ENCODE assay signal across 9 mouse cellular contexts in the genomic region with DNA sequence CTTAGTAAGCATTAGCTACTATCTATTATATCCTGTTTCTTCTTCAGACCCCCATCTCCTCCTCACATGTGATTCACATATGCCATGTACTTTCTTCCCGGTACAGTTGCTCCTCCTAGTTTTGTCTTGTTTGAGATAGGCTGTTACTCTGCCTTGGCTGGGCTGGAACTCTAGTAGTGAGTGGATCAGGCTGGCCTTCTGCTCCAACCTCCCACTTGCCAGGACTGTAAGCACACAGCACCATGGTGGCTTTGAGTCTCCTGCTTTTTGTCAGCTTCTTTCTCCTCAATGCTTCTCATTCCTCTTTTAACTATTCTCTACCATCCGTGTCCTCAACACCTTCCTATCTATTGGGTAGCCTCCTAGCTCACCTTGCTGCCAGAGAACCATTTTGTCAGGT. TPM values are rescaled to one million over a fixed set of nuclear protein-coding genes. Genes with fewer than 3 reads are reported as not detected.
DNase-seq lines count a peak whose midpoint lies in the region; ATAC-seq and TF ChIP-seq lines count a peak whose summit lies in the region.
"Had no signal": no experiment of that assay in that cellular context is flagged by ENCODE, and none has a peak within 500 bp of the region (broad histone marks: within the 10 kb centered on the region; RNA-seq: fewer than 3 reads in every experiment).

No protein-coding gene starts in this region.

- intact Hi-C loops in left cerebral cortex, adult 2 months (cut with DNase I): no loop called here

- peak overlapping the region; percentile 98 for H3K27ac ChIP-seq in left cerebral cortex, adult 2 months
- peak overlapping the region; percentile 99 for H3K27ac ChIP-seq in forebrain, embryonic 10.5 days
- peak overlapping the region; percentile 100 for H3K27ac ChIP-seq in intestine, embryonic 14.5 days (ENCODE audit: low read depth)
- peak overlapping the region; percentile 99 for H3K27ac ChIP-seq in midbrain, postnatal 0 days (ENCODE audit: low read depth, low read length)

- H3K4me3 ChIP-seq in left cerebral cortex, adult 2 months: no peak overlapping the region
- H3K4me3 ChIP-seq in forebrain, embryonic 10.5 days: peak overlapping the region; percentile 79; the same call in 1 of the 2 replicates
- no peak overlapping the region for H3K4me3 ChIP-seq in intestine, embryonic 14.5 days (ENCODE audit: low read depth, low read length)
- H3K4me3 ChIP-seq in midbrain, postnatal 0 days (ENCODE audit: low read depth, low read length): no peak overlapping the region

- H3K27me3 ChIP-seq in forebrain, embryonic 10.5 days (ENCODE audit: poor library complexity, severe bottlenecking): no peaks in the 10 kb centered on the region
- no peaks in the 10 kb centered on the region for H3K27me3 ChIP-seq in intestine, embryonic 14.5 days (replicated peaks; ENCODE audit: control insufficient read depth, insufficient read depth, low read length)
- no peaks in the 10 kb centered on the region for H3K27me3 ChIP-seq in midbrain, postnatal 0 days (ENCODE audit: insufficient read depth, low read length)

- no peak for TF ChIP-seq CTCF in left cerebral cortex, adult 2 months (IDR thresholded peaks at IDR 0.05)
- no peak for TF ChIP-seq CTCF in midbrain, postnatal 0 days (IDR thresholded peaks at IDR 0.05)

- H3K36me3 ChIP-seq in forebrain, embryonic 10.5 days (replicated peaks): peaks cover 11% of the 10 kb centered on the region
- H3K36me3 ChIP-seq in intestine, embryonic 14.5 days (ENCODE audit: control insufficient read depth, insufficient read depth, low read length): no peaks in the 10 kb centered on the region
- H3K36me3 ChIP-seq in midbrain, postnatal 0 days (ENCODE audit: insufficient read depth, low read length): no peaks in the 10 kb centered on the region

- H3K4me2 ChIP-seq in intestine, embryonic 14.5 days (ENCODE audit: low read length): peak overlapping the region; percentile 82
- H3K4me2 ChIP-seq in midbrain, postnatal 0 days (ENCODE audit: low read depth, low read length, poor library complexity, severe bottlenecking): peak overlapping the region; percentile 58

- H3K9me3 ChIP-seq in forebrain, embryonic 10.5 days: no peaks in the 10 kb centered on the region
- H3K9me3 ChIP-seq in intestine, embryonic 14.5 days (ENCODE audit: control insufficient read depth, low read length): no peaks in the 10 kb centered on the region
- H3K9me3 ChIP-seq in midbrain, postnatal 0 days (ENCODE audit: low read length): no peaks in the 10 kb centered on the region

- no peak overlapping the region for H3K9ac ChIP-seq in intestine, embryonic 14.5 days (ENCODE audit: low read length)
- no peak overlapping the region for H3K9ac ChIP-seq in midbrain, postnatal 0 days (replicated peaks; ENCODE audit: low read length, poor library complexity, severe bottlenecking)

- no peak for DNase-seq in left cerebral cortex, adult 2 months (ENCODE audit: extremely low spot score in 1 of 2, low spot score in 2 of 2)
- DNase-seq in left cerebral cortex, adult 9 months (ENCODE audit: low spot score in 2 of 2): no peak
- no peak for DNase-seq in forebrain, embryonic 10.5 days (ENCODE audit: extremely low spot score, low spot score)
- DNase-seq in intestine, embryonic 14.5 days (ENCODE audit: low spot score): no peak
- DNase-seq in midbrain, postnatal 0 days (ENCODE audit: low spot score): no peak
- no peak for DNase-seq in retina, embryonic 14.5 days (ENCODE audit: low spot score)
- no peak for DNase-seq in urinary bladder, adult 2 months (ENCODE audit: low spot score)
- no peak for DNase-seq in frontal cortex, postnatal 25 days (ENCODE audit: low spot score in 2 of 2)
- DNase-seq: right cerebral cortex, postnatal 4 days had no signal

- H3K4me1 ChIP-seq in forebrain, embryonic 10.5 days: peaks cover 54% of the 10 kb centered on the region
- peaks cover 23% of the 10 kb centered on the region for H3K4me1 ChIP-seq in intestine, embryonic 14.5 days (replicated peaks; ENCODE audit: control insufficient read depth, insufficient read depth, low read length)
- H3K4me1 ChIP-seq in midbrain, postnatal 0 days (ENCODE audit: insufficient read depth, low read length): peaks cover 12% of the 10 kb centered on the region; the same call in 1 of the 2 replicates

- WGBS in forebrain, embryonic 10.5 days: 70% methylated on average over 2 of the region's 2 CpGs
- WGBS in intestine, embryonic 14.5 days: 59% methylated on average over 2 of the region's 2 CpGs
- WGBS in midbrain, postnatal 0 days: 64% methylated on average over 2 of the region's 2 CpGs

- ATAC-seq in intestine, embryonic 14.5 days (replicated peaks; ENCODE audit: low FRiP score, low TSS enrichment, low read depth): no peak
- ATAC-seq in midbrain, postnatal 0 days (ENCODE audit: low FRiP score): no peak

RNA-seq across cellular contexts. Expression of a gene that starts 34.8 kb away (rescaled TPM):
- 100 to 1,000 TPM in 1 of 2 experiments, 10 to 100 TPM in 1; 96.8 to 101 TPM for total RNA-seq in left cerebral cortex, adult 2 months (2021)
- polyA plus RNA-seq in forebrain, embryonic 10.5 days (2016; fragmentation: Nextera tagmentation; extraction: Ambion mirVana): 95.7 and 96.0 TPM in 2 replicates
- 99.6 and 101 TPM in 2 replicates for polyA plus RNA-seq in intestine, embryonic 14.5 days (2014; fragmentation: Nextera tagmentation; extraction: Ambion mirVana)
- 64.4 and 74.0 TPM in 2 replicates for total RNA-seq in midbrain, postnatal 0 days (2014; rRNA removed)
- 17.9 and 20.6 TPM in 2 replicates for polyA plus RNA-seq in midbrain, postnatal 0 days (2015; fragmentation: Nextera tagmentation; extraction: Ambion mirVana)
- polyA plus RNA-seq in urinary bladder, adult 2 months (2012; rRNA removed): 50.5 and 80.1 TPM in 2 replicates

RNA-seq across cellular contexts. Expression of a gene that starts 35.1 kb away (rescaled TPM):
- total RNA-seq in left cerebral cortex, adult 2 months (2021): 1 to 10 TPM; 4.0 to 4.8 TPM
- 10.1 and 11.9 TPM in 2 replicates for polyA plus RNA-seq in forebrain, embryonic 10.5 days (2016; fragmentation: Nextera tagmentation; extraction: Ambion mirVana)
- 6.8 and 10.1 TPM in 2 replicates for polyA plus RNA-seq in intestine, embryonic 14.5 days (2014; fragmentation: Nextera tagmentation; extraction: Ambion mirVana)
- 3.7 and 6.9 TPM in 2 replicates for total RNA-seq in midbrain, postnatal 0 days (2014; rRNA removed)
- polyA plus RNA-seq in midbrain, postnatal 0 days (2015; fragmentation: Nextera tagmentation; extraction: Ambion mirVana): 7.0 TPM in 2 replicates
- 25.7 and 34.4 TPM in 2 replicates for polyA plus RNA-seq in urinary bladder, adult 2 months (2012; rRNA removed)

RNA-seq across cellular contexts. Expression of a gene that starts 49.7 kb away (rescaled TPM):
- 10 to 100 TPM in 1 of 2 experiments, 1 to 10 TPM in 1; 8.5 to 10.2 TPM for total RNA-seq in left cerebral cortex, adult 2 months (2021)
- polyA plus RNA-seq in forebrain, embryonic 10.5 days (2016; fragmentation: Nextera tagmentation; extraction: Ambion mirVana): 3.9 TPM in 2 replicates
- polyA plus RNA-seq in intestine, embryonic 14.5 days (2014; fragmentation: Nextera tagmentation; extraction: Ambion mirVana): 2.7 and 2.8 TPM in 2 replicates
- 7.7 and 12.9 TPM in 2 replicates for total RNA-seq in midbrain, postnatal 0 days (2014; rRNA removed)
- 3.1 and 4.2 TPM in 2 replicates for polyA plus RNA-seq in midbrain, postnatal 0 days (2015; fragmentation: Nextera tagmentation; extraction: Ambion mirVana)
- 6.7 and 8.9 TPM in 2 replicates for polyA plus RNA-seq in urinary bladder, adult 2 months (2012; rRNA removed)
